Mouse (Mus musculus) erythroblast, embryonic 14.5 days (primary cell): ENCODE measurements around the gene Slc23a2. TPM values are rescaled to one million over a fixed set of nuclear protein-coding genes. Genes with fewer than 3 reads are reported as not detected.

ENCODE experiments used
- H3K27me3 ChIP-seq: 2 replicates; pipeline ENCODE4 v1.6.1; 2012; ENCODE audit warnings: inconsistent platforms; ENCODE audit not compliant: control insufficient read depth
- H3K36me3 ChIP-seq: 2 replicates; pipeline ENCODE4 v1.6.1; 2012; ENCODE audit warnings: mild to moderate bottlenecking, inconsistent platforms; ENCODE audit not compliant: control insufficient read depth
- H3K4me1 ChIP-seq: 2 replicates; pipeline ENCODE4 v1.6.1; 2012; ENCODE audit warnings: inconsistent platforms; ENCODE audit not compliant: control insufficient read depth
- H3K4me3 ChIP-seq: replicated peaks from 2 replicates; pipeline ENCODE3; 2012; ENCODE audit warnings: moderate library complexity, mild to moderate bottlenecking, inconsistent platforms
- H3K9me3 ChIP-seq: 2 replicates; pipeline ENCODE4 v1.6.1; 2012; ENCODE audit warnings: low read length, inconsistent platforms, mixed read lengths; ENCODE audit not compliant: control insufficient read depth
- GATA1 ChIP-seq: IDR thresholded peaks from 2 replicates; pipeline ENCODE4 v1.6.1; 2012; ENCODE audit warnings: low read length, inconsistent platforms, mixed read lengths
- TAL1 ChIP-seq: IDR thresholded peaks from 3 replicates; pipeline ENCODE4 v1.6.1; 2012; ENCODE audit warnings: low read length, inconsistent platforms, mixed read lengths
- polyA plus RNA-seq: library from polyadenylated mRNA; stranded (reverse); fragments of >175 nt; gene quantifications from 2 replicates; pipeline ENCODE4 v1.2.3, GENCODE M21; 2012

Slc23a2 gene
- polyA plus RNA-seq, 1 experiment, result not detected

DNA sequence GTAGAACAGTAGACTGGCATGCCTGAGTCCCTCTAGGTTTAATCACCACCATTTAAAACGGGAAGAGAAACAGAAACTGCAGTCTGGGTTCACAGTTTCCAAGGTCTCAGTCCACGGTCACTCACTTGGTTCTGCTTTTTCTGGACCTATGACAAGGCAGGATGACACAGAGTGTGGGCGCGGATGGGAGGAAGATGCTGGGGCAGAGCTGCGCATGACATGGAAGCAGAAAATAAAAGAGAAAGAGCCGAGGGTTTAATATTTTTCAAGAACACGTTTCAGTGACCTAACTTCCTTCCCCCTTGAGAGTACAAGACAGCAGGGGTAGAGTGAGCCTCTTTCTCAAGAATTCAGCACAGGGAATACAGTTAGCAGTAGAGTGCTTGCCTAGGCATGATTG, 24.2 kb upstream of the Slc23a2 start:
- Histone ChIP-seq H3K4me1 (no peaks in the 10 kb centered on the region), H3K36me3 (no peaks in the 10 kb centered on the region), H3K9me3 (no peaks in the 10 kb centered on the region), H3K4me3 (no peak overlapping the region), H3K27me3 (no peaks in the 10 kb centered on the region)
- TF ChIP-seq GATA1, result no peak
- no peak for TF ChIP-seq TAL1

GRCm38 (mm10) chr2:132163626-132164025, 18.7 kb upstream of the Slc23a2 start:
- Histone ChIP-seq H3K9me3 (no peaks in the 10 kb centered on the region), H3K4me1 (no peaks in the 10 kb centered on the region), H3K36me3 (no peaks in the 10 kb centered on the region), H3K4me3 (no peak overlapping the region), H3K27me3 (peaks cover 5% of the 10 kb centered on the region)
- TF ChIP-seq TAL1 (no peak), GATA1 (no peak)

DNA sequence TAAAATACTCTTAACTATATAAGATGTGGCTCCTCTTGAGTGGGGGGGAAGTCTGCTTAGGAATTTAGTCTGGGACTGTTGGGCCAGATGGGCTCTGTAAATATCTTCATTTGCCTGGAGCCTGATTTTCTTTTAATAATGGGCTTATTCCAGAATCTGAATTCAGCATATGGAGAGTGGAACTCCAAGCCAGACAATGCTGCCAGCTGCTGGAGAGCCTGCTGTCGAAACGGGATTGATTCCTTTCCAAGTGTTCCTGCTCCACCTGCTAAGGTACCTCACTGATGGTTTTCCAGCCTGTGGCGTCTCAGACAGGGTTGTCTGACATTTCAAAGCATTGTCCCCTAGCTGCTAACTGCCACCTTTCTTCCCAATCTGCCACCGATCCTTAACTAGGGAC, 12.6 kb upstream of the Slc23a2 start:
- no peaks in the 10 kb centered on the region for H3K9me3 ChIP-seq
- H3K4me1 ChIP-seq, result peaks cover 2% of the 10 kb centered on the region
- no peak for TF ChIP-seq TAL1
- TF ChIP-seq GATA1, result no peak
- no peaks in the 10 kb centered on the region for H3K36me3 ChIP-seq
- peaks cover 7% of the 10 kb centered on the region for H3K27me3 ChIP-seq
- no peak overlapping the region for H3K4me3 ChIP-seq

- H3K36me3 ChIP-seq, result no peaks in the 10 kb centered on the region
- no peak overlapping the region for H3K4me3 ChIP-seq
- TF ChIP-seq GATA1, result no peak
- no peaks in the 10 kb centered on the region for H3K9me3 ChIP-seq
- peaks cover 28% of the 10 kb centered on the region for H3K27me3 ChIP-seq
- H3K4me1 ChIP-seq, result peaks cover 2% of the 10 kb centered on the region
These were observed 7.8 kb upstream of the Slc23a2 start for GRCm38 (mm10) chr2:132152670-132153069.

DNA sequence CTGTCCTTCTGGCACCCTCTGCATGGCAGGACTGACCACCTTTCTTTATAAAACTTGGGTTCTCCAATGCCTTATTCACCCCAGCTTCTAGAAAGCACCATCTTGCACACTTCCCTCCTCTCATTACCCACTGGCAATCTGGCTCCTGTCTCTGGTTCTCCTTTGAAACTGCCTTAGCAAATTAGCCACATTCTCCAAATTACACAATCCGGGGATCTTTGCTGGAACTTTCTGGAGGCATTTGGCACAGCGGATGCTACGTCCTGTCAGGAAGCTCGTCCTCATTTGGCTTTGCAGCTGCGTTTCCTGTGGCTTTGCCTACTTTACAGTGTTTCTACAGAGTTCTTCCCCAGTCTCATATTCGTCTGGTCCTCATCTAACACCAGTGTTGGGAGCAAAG, 6.7 kb upstream of the Slc23a2 start:
- no peak overlapping the region for H3K4me3 ChIP-seq
- no peaks in the 10 kb centered on the region for H3K9me3 ChIP-seq
- TF ChIP-seq TAL1 (no peak), GATA1 (no peak)
- peaks cover 37% of the 10 kb centered on the region for H3K27me3 ChIP-seq
- H3K36me3 ChIP-seq, result no peaks in the 10 kb centered on the region
- peaks cover 5% of the 10 kb centered on the region for H3K4me1 ChIP-seq

- no peak overlapping the region for H3K4me3 ChIP-seq
- no peaks in the 10 kb centered on the region for H3K36me3 ChIP-seq
- peaks cover 44% of the 10 kb centered on the region for H3K27me3 ChIP-seq
- no peaks in the 10 kb centered on the region for H3K9me3 ChIP-seq
- H3K4me1 ChIP-seq, result peaks cover 5% of the 10 kb centered on the region
- TF ChIP-seq GATA1 (no peak), TAL1 (no peak)
These were observed 6.0 kb upstream of the Slc23a2 start for GRCm38 (mm10) chr2:132150926-132151325.

DNA sequence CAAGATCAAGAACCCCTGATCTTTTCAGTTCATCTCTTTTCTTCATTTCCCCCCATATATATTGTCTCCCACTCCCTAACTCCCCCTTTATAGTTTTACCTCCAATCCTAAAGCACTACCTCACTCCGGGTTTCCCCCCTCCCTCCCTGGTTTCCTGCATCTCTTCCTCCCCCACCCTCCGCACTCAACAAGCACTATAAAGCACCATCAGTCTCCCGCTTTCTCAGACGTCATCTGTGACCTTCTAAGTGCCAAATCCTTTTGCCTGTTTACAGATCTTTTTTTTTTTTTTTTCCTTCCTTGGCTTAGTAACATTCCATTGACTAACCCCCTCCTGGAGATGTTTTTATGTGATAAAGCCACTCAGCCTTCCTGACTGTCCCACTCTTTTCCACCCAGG, 1.6 kb upstream of the Slc23a2 start:
- TF ChIP-seq TAL1 (no peak), GATA1 (no peak)
- Histone ChIP-seq H3K27me3 (peaks cover 62% of the 10 kb centered on the region), H3K9me3 (no peaks in the 10 kb centered on the region; the same call in 1 of the 2 replicates), H3K4me3 (no peak overlapping the region), H3K4me1 (peaks cover 17% of the 10 kb centered on the region), H3K36me3 (no peaks in the 10 kb centered on the region)

- Histone ChIP-seq H3K36me3 (no peaks in the 10 kb centered on the region), H3K9me3 (no peaks in the 10 kb centered on the region; the same call in 1 of the 2 replicates), H3K4me3 (peak overlapping the region; percentile 66), H3K4me1 (peaks cover 17% of the 10 kb centered on the region), H3K27me3 (peaks cover 45% of the 10 kb centered on the region)
- TF ChIP-seq GATA1, result no peak
- no peak for TF ChIP-seq TAL1
These were observed 673 bp downstream of the Slc23a2 start for GRCm38 (mm10) chr2:132143943-132144927.

- H3K4me1 ChIP-seq, result peaks cover 19% of the 10 kb centered on the region
- H3K27me3 ChIP-seq, result peaks cover 42% of the 10 kb centered on the region
- H3K9me3 ChIP-seq, result no peaks in the 10 kb centered on the region; the same call in 1 of the 2 replicates
These were observed 2.3 kb downstream of the Slc23a2 start for GRCm38 (mm10) chr2:132142606-132143005.

DNA sequence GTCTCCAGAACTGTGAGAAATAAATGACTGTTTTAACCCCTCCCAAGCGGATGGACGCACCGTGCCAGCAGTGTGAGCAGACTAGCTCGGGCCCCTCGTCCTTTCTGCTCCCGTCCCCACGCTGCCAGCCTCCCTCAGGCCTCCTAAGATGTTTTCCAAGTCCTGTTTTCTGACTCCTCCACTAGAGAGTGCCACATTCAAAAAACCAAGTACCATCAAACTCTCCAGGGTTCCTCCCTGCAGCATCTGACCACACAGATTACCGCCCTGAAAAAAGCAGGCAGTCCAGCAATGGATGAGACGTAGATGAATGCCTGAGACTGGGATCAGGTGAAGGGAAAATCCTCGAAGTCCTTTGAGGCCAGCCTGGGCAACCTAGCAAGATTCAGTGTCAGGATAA, 4.4 kb downstream of the Slc23a2 start:
- Histone ChIP-seq H3K9me3 (no peaks in the 10 kb centered on the region; the same call in 1 of the 2 replicates), H3K4me3 (no peak overlapping the region), H3K4me1 (peaks cover 15% of the 10 kb centered on the region), H3K36me3 (no peaks in the 10 kb centered on the region), H3K27me3 (peaks cover 21% of the 10 kb centered on the region)
- no peak for TF ChIP-seq GATA1
- TF ChIP-seq TAL1, result no peak

More at GRCm38 (mm10) chr2:132142606-132143005, 2.3 kb downstream of the Slc23a2 start:
- no peak for TF ChIP-seq GATA1
- no peak for TF ChIP-seq TAL1
- Histone ChIP-seq H3K36me3 (no peaks in the 10 kb centered on the region), H3K4me3 (no peak overlapping the region)
